Mouse (Mus musculus): ENCODE results near the gene Pgd. TPM values are rescaled to one million over a fixed set of nuclear protein-coding genes. Genes with fewer than 3 reads are reported as not detected.

Gene Pgd
- polyA plus RNA-seq, 1 experiment, result 162 TPM

GRCm38 (mm10) chr4:149178328-149178727, 11.8 kb upstream of the Pgd start:
- no peaks in the 10 kb centered on the region for H3K27me3 ChIP-seq (ENCODE audit: control insufficient read depth, insufficient read depth, insufficient read length)
- H3K4me2 ChIP-seq (ENCODE audit: low read depth), result no peak overlapping the region
- H3K36me3 ChIP-seq (ENCODE audit: control insufficient read depth, insufficient read depth), result peaks cover 31% of the 10 kb centered on the region
- TF ChIP-seq MYOD1 (IDR thresholded peaks at IDR 0.05; ENCODE audit: control insufficient read depth in 1 of 3, insufficient read length in 2 of 3, low read depth in 2 of 3), result no peak
- TF ChIP-seq CEBPB (IDR thresholded peaks at IDR 0.05; ENCODE audit: insufficient read depth, poor library complexity, severe bottlenecking), result no peak
- TF ChIP-seq MYOG (IDR thresholded peaks at IDR 0.05; ENCODE audit: control insufficient read depth in 1 of 3, insufficient read depth in 1 of 3, insufficient read length in 2 of 3, low read depth in 2 of 3), result no peak
- no peak for TF ChIP-seq SRF (IDR thresholded peaks at IDR 0.05; ENCODE audit: control insufficient read depth, insufficient read length, low read depth)
- TF ChIP-seq POLR2A (IDR thresholded peaks at IDR 0.05; ENCODE audit: insufficient read length, low read depth), result no peak
- TF ChIP-seq MAX (IDR thresholded peaks at IDR 0.05; ENCODE audit: low read depth), result no peak
- no peak for TF ChIP-seq REST (IDR thresholded peaks at IDR 0.05; ENCODE audit: insufficient read depth, insufficient read length)
- TF ChIP-seq E2F4 (IDR thresholded peaks at IDR 0.05; ENCODE audit: insufficient read depth), result no peak
- no peak for TF ChIP-seq POLR2AphosphoS2 (IDR thresholded peaks at IDR 0.05; ENCODE audit: insufficient read length, low read depth)
- TF ChIP-seq TCF3 (IDR thresholded peaks at IDR 0.05; ENCODE audit: insufficient read length, low read depth), result no peak
- no peak for TF ChIP-seq USF1 (IDR thresholded peaks at IDR 0.05; ENCODE audit: low read depth)
- H3ac ChIP-seq (ENCODE audit: control insufficient read depth, insufficient read length), result no peak overlapping the region
- no peak overlapping the region for H3K4me3 ChIP-seq
- H3K79me2 ChIP-seq (ENCODE audit: control insufficient read depth, insufficient read depth), result no peaks in the 10 kb centered on the region

DNA sequence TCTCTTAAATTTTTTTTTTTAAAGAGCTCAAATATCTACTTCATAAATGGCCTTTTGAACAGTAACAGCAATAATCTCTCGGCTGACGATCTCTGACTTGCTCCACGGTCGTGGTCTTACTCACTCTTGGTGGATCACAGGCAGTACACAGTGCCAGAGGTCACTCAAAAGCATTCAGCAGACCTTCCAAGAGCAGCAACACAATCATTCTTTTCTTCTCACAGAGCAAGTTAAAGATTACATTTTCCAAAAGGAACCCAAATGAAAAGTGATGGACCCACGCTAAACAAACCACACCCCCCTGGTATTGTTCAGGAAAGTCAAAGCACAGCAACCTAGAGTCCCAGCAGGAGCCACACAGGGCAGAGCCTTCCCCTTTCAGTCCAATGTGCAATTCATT, 10.5 kb upstream of the Pgd start:
- no peak overlapping the region for H3K4me2 ChIP-seq (ENCODE audit: low read depth)
- H3K36me3 ChIP-seq (ENCODE audit: control insufficient read depth, insufficient read depth), result peaks cover 21% of the 10 kb centered on the region
- no peaks in the 10 kb centered on the region for H3K27me3 ChIP-seq (ENCODE audit: control insufficient read depth, insufficient read depth, insufficient read length)
- H3K4me3 ChIP-seq, result no peak overlapping the region
- no peaks in the 10 kb centered on the region for H3K79me2 ChIP-seq (ENCODE audit: control insufficient read depth, insufficient read depth)
- no peak for TF ChIP-seq USF1 (IDR thresholded peaks at IDR 0.05; ENCODE audit: low read depth)
- no peak for TF ChIP-seq MYOD1 (IDR thresholded peaks at IDR 0.05; ENCODE audit: control insufficient read depth in 1 of 3, insufficient read length in 2 of 3, low read depth in 2 of 3)
- TF ChIP-seq CEBPB (IDR thresholded peaks at IDR 0.05; ENCODE audit: insufficient read depth, poor library complexity, severe bottlenecking), result no peak
- no peak for TF ChIP-seq POLR2A (IDR thresholded peaks at IDR 0.05; ENCODE audit: insufficient read length, low read depth)
- TF ChIP-seq E2F4 (IDR thresholded peaks at IDR 0.05; ENCODE audit: insufficient read depth), result no peak
- no peak for TF ChIP-seq TCF12 (IDR thresholded peaks at IDR 0.05; ENCODE audit: insufficient read depth, poor library complexity, severe bottlenecking)
- TF ChIP-seq REST (IDR thresholded peaks at IDR 0.05; ENCODE audit: insufficient read depth, insufficient read length), result no peak
- no peak for TF ChIP-seq POLR2AphosphoS2 (IDR thresholded peaks at IDR 0.05; ENCODE audit: insufficient read length, low read depth)
- TF ChIP-seq MAX (IDR thresholded peaks at IDR 0.05; ENCODE audit: low read depth), result no peak
- TF ChIP-seq MYOG (IDR thresholded peaks at IDR 0.05; ENCODE audit: control insufficient read depth in 1 of 3, insufficient read depth in 1 of 3, insufficient read length in 2 of 3, low read depth in 2 of 3), result no peak
- no peak for TF ChIP-seq SRF (IDR thresholded peaks at IDR 0.05; ENCODE audit: control insufficient read depth, insufficient read length, low read depth)
- no peak for TF ChIP-seq TCF3 (IDR thresholded peaks at IDR 0.05; ENCODE audit: insufficient read length, low read depth)
- H3ac ChIP-seq (ENCODE audit: control insufficient read depth, insufficient read length), result no peak overlapping the region

DNA sequence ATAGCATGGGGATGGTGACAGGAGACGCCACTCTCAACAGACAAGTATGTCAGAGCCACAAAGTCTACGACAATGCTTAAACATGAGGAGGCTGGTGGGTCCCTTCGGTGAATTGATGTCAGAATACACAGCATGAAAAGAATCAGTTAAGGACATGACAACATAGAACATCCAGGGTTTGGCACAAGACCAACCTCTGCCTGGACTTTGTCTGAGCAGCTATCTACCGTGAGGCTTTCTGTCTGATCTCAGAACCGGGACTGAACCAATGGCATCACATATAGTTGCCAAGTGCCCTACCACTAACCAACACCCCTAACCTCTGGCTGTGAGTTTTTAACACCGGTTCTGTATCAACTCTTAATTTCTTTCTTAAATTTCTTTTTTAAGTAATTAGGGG, 10.1 kb upstream of the Pgd start:
- TF ChIP-seq MAX (IDR thresholded peaks at IDR 0.05; ENCODE audit: low read depth) (no peak), POLR2AphosphoS2 (IDR thresholded peaks at IDR 0.05; ENCODE audit: insufficient read length, low read depth) (no peak), MYOG (IDR thresholded peaks at IDR 0.05; ENCODE audit: control insufficient read depth in 1 of 3, insufficient read depth in 1 of 3, insufficient read length in 2 of 3, low read depth in 2 of 3) (no peak), TCF3 (IDR thresholded peaks at IDR 0.05; ENCODE audit: insufficient read length, low read depth) (no peak), TCF12 (IDR thresholded peaks at IDR 0.05; ENCODE audit: insufficient read depth, poor library complexity, severe bottlenecking) (no peak), E2F4 (IDR thresholded peaks at IDR 0.05; ENCODE audit: insufficient read depth) (no peak), MYOD1 (IDR thresholded peaks at IDR 0.05; ENCODE audit: control insufficient read depth in 1 of 3, insufficient read length in 2 of 3, low read depth in 2 of 3) (no peak), REST (IDR thresholded peaks at IDR 0.05; ENCODE audit: insufficient read depth, insufficient read length) (no peak), USF1 (IDR thresholded peaks at IDR 0.05; ENCODE audit: low read depth) (no peak), POLR2A (IDR thresholded peaks at IDR 0.05; ENCODE audit: insufficient read length, low read depth) (no peak), SRF (IDR thresholded peaks at IDR 0.05; ENCODE audit: control insufficient read depth, insufficient read length, low read depth) (no peak), CEBPB (IDR thresholded peaks at IDR 0.05; ENCODE audit: insufficient read depth, poor library complexity, severe bottlenecking) (no peak)
- Histone ChIP-seq H3K36me3 (ENCODE audit: control insufficient read depth, insufficient read depth) (peaks cover 17% of the 10 kb centered on the region), H3K4me3 (no peak overlapping the region), H3K27me3 (ENCODE audit: control insufficient read depth, insufficient read depth, insufficient read length) (no peaks in the 10 kb centered on the region), H3K79me2 (ENCODE audit: control insufficient read depth, insufficient read depth) (no peaks in the 10 kb centered on the region), H3K4me2 (ENCODE audit: low read depth) (no peak overlapping the region), H3ac (ENCODE audit: control insufficient read depth, insufficient read length) (no peak overlapping the region)

GRCm38 (mm10) chr4:149173661-149174060, 7.1 kb upstream of the Pgd start:
- H3K27me3 ChIP-seq (ENCODE audit: control insufficient read depth, insufficient read depth, insufficient read length), result no peaks in the 10 kb centered on the region
- H3K4me3 ChIP-seq, result no peak overlapping the region
- H3K4me2 ChIP-seq (ENCODE audit: low read depth), result no peak overlapping the region
- no peak overlapping the region for H3ac ChIP-seq (ENCODE audit: control insufficient read depth, insufficient read length)
- TF ChIP-seq TCF12 (IDR thresholded peaks at IDR 0.05; ENCODE audit: insufficient read depth, poor library complexity, severe bottlenecking) (no peak), MAX (IDR thresholded peaks at IDR 0.05; ENCODE audit: low read depth) (no peak), POLR2A (IDR thresholded peaks at IDR 0.05; ENCODE audit: insufficient read length, low read depth) (no peak), E2F4 (IDR thresholded peaks at IDR 0.05; ENCODE audit: insufficient read depth) (no peak), SRF (IDR thresholded peaks at IDR 0.05; ENCODE audit: control insufficient read depth, insufficient read length, low read depth) (no peak), TCF3 (IDR thresholded peaks at IDR 0.05; ENCODE audit: insufficient read length, low read depth) (no peak)
- no peaks in the 10 kb centered on the region for H3K79me2 ChIP-seq (ENCODE audit: control insufficient read depth, insufficient read depth)
- peaks cover 6% of the 10 kb centered on the region for H3K36me3 ChIP-seq (ENCODE audit: control insufficient read depth, insufficient read depth)

DNA sequence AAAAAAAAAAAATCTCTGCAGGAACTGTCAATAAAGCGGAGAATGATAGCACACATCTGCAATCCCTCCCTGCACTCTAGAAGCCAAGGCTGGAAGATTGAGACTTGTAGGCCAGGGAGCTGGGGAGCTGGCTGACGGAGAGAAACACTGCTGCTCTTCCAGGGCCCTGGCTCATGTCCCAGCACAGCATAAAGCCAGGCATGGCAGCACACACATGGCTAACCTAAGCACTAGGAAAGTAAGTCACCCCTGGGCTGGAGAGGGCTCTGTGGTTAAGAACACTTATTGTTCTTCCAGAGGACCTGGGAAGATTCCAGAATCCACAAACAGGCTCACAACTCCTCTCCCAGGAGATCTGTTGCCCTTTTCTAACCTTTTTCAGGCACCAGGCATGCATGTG, 6.1 kb upstream of the Pgd start:
- Histone ChIP-seq H3K4me3 (no peak overlapping the region), H3ac (ENCODE audit: control insufficient read depth, insufficient read length) (no peak overlapping the region), H3K79me2 (ENCODE audit: control insufficient read depth, insufficient read depth) (no peaks in the 10 kb centered on the region), H3K27me3 (ENCODE audit: control insufficient read depth, insufficient read depth, insufficient read length) (no peaks in the 10 kb centered on the region), H3K36me3 (ENCODE audit: control insufficient read depth, insufficient read depth) (peaks cover 4% of the 10 kb centered on the region), H3K4me2 (ENCODE audit: low read depth) (peak overlapping the region; percentile 61)
- TF ChIP-seq POLR2AphosphoS2 (IDR thresholded peaks at IDR 0.05; ENCODE audit: insufficient read length, low read depth), result no peak
- TF ChIP-seq MYOD1 (IDR thresholded peaks at IDR 0.05; ENCODE audit: control insufficient read depth in 1 of 3, insufficient read length in 2 of 3, low read depth in 2 of 3), result no peak
- no peak for TF ChIP-seq SRF (IDR thresholded peaks at IDR 0.05; ENCODE audit: control insufficient read depth, insufficient read length, low read depth)
- TF ChIP-seq TCF12 (IDR thresholded peaks at IDR 0.05; ENCODE audit: insufficient read depth, poor library complexity, severe bottlenecking), result no peak
- TF ChIP-seq TCF3 (IDR thresholded peaks at IDR 0.05; ENCODE audit: insufficient read length, low read depth), result no peak
- no peak for TF ChIP-seq MYOG (IDR thresholded peaks at IDR 0.05; ENCODE audit: control insufficient read depth in 1 of 3, insufficient read depth in 1 of 3, insufficient read length in 2 of 3, low read depth in 2 of 3)
- TF ChIP-seq MAX (IDR thresholded peaks at IDR 0.05; ENCODE audit: low read depth), result no peak
- TF ChIP-seq REST (IDR thresholded peaks at IDR 0.05; ENCODE audit: insufficient read depth, insufficient read length), result no peak
- TF ChIP-seq USF1 (IDR thresholded peaks at IDR 0.05; ENCODE audit: low read depth), result no peak
- no peak for TF ChIP-seq CEBPB (IDR thresholded peaks at IDR 0.05; ENCODE audit: insufficient read depth, poor library complexity, severe bottlenecking)
- TF ChIP-seq E2F4 (IDR thresholded peaks at IDR 0.05; ENCODE audit: insufficient read depth), result no peak
- TF ChIP-seq POLR2A (IDR thresholded peaks at IDR 0.05; ENCODE audit: insufficient read length, low read depth), result no peak
